Mouse (Mus musculus): Measurements from ENCODE around the gene Rilp. TPM values are rescaled to one million over a fixed set of nuclear protein-coding genes. Genes with fewer than 3 reads are reported as not detected.

Rilp gene
- total RNA-seq, 2 experiments from 2014 or later, result 1.8 to 1.9 TPM

DNA sequence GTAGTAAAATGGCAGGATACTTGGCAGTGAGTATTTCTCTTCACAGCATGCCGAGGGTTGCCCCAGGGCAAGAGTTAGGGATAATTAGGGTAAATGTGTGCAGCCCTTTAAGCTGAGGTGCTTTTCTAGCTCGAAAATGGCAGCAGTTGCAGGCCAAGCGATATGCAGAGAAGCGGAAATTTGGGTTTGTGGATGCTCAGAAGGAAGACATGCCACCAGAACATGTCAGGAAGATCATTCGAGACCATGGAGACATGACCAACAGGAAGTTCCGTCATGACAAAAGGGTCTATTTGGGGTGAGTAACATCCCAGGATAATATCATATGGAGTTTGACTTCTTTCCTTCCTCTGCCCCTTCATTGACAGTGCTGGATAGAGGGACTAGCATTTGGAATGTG lies 22.4 kb upstream of the Rilp start:
- no peak for DNase-seq
- intact Hi-C loops (cut with DNase I), result no loop called here

DNA sequence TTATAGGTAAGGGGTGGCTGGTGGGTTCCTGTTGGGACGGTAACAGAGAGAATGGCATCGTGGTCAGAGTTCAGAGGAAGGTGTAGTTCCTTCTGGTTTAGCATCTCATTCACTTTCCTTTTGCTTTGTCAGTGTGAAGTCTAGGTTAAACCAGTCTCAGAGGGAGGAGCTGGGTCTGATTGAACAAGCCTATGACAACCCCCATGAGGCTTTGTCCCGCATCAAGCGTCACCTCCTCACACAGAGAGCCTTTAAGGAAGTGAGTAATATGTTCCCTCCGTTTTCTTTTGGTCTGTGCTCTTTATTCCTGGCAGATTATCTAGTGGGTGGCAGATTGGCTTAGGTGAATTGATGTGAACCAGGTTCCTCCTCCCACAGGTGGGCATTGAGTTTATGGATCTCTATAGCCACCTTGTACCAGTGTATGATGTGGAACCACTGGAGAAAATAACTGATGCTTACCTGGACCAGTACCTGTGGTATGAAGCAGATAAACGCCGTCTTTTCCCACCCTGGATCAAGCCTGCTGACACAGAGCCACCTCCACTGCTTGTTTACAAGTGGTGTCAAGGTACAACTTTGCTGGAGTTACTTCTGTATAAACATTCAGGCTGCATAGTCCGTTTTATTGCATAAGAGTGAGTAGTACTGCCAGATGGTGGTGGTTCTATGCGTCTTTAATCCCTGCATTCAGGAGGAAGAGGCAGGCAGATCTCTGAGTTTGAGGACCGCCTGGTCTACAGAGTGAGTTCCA lies 15.4 kb upstream of the Rilp start:
- DNase-seq, result no peak
- intact Hi-C loops (cut with DNase I), result no loop called here

DNA sequence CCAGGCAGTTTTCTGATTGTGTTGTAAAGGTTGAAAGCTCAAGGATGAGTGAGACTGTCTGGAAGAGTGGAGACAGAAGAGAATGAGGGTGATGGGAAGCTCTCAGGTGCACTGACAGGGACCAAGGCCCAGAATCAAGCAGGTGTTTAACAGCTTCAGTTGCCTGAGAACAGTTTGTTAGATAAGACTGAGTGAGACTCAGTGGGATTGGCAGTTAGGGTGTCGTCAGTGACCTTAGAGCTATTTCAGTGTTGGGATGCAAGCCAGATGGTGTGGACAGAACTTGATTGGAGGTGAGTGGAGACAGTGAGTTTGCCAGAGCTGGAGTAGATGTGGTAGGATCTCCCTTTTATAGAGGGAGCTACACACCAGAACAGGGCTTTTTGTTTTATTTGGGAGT lies 11.8 kb upstream of the Rilp start:
- intact Hi-C loops (cut with DNase I), result no loop called here
- no peak for DNase-seq

DNA sequence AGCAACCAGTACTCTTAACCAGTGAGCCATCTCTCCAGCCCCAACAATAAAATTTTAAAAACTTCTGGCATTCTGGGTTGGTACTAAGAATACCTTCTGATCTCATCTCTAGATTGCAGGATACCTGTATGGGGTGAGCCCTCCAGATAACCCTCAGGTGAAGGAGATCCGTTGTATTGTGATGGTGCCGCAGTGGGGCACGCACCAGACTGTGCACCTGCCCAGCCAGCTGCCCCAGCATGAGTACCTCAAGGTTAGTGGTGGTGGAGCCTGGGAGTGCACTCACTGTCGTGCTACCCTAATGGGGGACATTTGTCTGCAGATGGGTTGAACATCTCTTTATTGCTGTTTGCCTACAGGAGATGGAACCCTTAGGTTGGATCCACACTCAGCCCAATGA lies 1.7 kb upstream of the Rilp start:
- intact Hi-C loops (cut with DNase I), result no loop called here
- DNase-seq, result no peak

DNA sequence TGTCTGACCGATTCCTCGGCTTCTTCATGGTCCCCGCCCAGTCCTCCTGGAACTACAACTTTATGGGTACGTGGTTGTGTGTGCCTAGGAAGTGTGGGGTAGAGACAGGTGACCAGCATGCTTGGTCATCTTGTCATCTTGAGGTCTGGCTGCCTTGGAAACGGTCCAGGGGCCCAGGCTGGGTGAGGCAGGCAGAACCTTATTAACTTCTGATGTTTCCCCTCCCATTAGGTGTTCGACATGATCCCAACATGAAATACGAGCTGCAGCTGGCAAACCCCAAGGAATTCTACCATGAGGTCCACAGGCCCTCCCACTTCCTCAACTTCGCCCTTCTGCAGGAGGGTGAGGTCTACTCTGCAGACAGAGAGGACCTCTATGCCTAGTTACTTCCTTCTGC lies 990 bp upstream of the Rilp start:
- intact Hi-C loops (cut with DNase I), result no loop called here
- DNase-seq, result no peak

DNA sequence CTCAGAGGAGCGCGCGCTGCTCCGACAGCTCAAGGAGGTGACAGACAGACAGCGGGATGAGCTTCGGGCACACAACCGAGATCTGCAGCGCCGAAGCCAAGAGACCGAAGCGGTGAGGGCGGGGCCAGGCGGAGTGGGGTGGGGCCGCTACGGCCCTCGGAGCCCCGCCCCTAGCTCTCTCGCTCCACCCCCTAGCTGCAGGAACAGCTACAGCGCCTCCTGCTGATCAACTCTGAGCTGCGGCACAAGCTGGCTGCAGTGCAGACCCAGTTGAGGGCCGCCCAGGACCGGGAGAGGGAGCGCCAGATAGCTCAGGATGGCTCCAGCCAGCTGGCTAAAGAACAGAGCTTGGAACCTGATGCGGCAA lies 716 bp downstream of the Rilp start:
- intact Hi-C loops (cut with DNase I), result no loop called here
- peak; percentile 97 for DNase-seq

DNA sequence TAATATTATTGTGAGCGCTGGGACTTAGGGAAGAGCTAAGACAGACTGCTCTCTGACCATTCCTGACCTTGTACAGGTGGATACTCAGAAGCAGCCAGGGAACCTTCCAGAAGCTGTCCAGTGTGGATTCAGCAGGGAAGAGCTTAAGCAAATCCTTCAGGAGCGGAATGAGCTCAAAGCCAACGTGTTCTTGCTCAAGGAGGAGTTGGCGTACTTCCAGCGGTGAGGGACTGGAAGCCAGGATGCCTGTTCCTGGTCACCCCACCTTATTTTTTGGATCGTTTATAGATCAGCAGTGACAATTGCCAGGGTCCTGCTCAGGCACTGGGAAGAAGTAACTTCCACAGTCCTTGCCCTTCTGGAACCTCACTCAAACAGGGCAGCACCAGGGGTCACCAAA lies 1.3 kb downstream of the Rilp start:
- DNase-seq, result peak; percentile 46
- intact Hi-C loops (cut with DNase I), result no loop called here

DNA sequence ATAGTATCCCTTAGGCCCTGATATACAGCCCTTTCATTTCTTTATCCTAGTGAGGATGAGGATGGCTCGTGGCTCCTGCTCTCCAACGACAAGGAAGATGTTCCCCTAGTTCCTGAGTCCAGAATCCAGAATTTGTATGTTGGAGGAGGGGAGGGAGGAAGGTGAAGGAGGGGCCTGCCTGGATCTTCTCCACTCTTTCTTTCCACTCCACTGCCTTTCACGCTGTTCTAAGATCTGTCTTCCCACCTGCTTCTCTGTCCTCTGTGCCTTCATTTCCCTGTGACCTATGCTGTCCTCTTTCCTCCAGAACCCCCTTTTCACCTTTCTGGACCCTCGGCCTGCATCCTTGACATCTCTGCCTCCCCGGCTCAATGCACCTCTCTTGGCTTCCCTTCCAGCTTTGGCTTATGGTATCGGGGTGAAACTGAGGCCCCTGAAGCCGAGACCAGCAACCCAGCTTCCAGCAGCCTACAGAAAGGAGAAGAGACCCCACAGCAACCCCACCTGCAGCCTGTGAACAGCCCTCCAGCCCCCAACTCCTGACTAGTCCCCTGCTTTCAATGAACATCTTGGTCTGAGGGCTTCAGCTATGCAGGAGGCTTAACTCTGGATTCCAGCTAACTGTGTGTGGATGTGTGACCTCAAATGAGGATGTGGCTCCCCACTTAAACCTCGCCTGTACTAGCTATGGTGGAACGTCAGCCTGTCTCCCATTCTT lies 2.6 kb downstream of the Rilp start:
- intact Hi-C loops (cut with DNase I), result no loop called here
- DNase-seq, result no peak

DNA sequence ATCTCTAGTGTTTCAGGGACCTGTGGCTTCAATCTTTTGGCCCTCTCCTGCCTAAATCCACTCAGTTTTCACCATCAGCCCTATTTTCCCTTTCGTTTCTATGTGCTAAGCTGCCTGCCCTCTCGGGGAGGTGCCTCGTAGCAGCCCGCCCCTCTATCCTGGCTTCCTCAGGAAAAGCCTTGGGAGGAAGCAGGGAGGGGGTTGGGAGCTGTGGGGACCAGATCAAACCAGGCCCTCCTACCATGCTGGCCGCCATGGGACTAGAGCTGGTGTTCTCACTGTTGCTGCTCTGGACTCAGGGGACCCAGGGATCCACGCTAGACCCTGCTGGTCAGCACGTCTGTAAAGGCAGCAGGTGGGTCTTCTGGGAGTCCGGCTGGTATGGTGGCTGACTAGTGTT lies 3.4 kb downstream of the Rilp start, which contains the start of gene Scarf1:
Gene Scarf1, plus strand, starts transcription at position 205 of the 400 bp plus-strand sequence.
- no peak for DNase-seq
- intact Hi-C loops (cut with DNase I), result no loop called here

DNA sequence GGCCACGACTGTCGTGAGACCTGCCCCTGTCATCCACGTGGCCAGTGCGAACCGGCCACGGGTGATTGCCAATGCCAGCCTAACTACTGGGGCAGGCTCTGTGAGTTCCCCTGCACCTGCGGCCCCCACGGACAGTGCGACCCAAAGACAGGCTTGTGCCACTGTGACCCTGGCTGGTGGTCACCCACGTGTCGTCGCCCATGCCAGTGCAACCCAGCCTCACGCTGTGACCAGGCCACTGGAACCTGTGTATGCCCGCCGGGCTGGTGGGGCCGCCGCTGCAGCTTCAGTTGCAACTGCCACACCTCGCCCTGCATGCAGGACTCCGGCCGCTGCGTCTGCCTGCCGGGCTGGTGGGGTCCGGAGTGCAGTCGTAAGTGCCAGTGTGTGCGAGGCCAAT lies 5.3 kb downstream of the Rilp start:
- intact Hi-C loops (cut with DNase I), result no loop called here
- DNase-seq, result no peak

DNA sequence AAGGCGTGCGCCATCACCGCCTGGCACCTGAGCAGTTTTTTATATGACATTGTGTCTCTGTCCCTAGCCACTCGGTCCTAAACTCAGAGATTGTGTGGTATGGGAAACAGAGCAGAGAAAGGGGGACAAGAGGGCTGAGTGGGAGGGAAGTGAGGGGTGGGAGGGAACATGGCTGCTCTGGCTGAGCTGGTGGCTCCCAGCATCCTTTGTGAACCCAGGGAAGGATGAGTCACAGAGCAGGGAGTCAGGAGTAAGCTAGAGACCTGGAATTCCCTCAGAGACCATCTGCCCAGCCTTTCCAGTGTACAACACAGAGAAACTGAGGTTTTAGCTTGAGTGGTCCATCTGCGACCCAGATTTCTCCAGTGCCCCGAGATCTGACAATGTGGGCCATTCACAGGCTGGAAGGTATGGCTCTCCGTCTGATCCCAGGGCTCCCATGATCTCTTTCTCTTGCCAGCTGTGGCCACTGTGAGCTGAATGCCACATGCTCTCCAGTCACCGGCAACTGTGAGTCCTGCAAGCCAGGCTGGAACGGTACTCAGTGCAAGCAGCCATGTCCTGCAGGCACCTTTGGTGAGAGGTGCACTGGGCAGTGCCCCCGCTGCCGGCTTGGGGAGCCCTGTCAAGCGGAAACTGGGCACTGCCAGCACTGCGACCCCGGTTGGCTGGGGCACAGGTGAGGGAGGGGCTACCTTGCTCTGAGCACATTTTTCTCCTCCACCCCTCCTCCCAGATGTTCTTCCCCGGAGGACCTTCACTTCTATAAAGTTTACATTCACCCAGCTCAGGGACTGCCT lies 10.1 kb downstream of the Rilp start:
- intact Hi-C loops (cut with DNase I), result no loop called here
- DNase-seq, result no peak

DNA sequence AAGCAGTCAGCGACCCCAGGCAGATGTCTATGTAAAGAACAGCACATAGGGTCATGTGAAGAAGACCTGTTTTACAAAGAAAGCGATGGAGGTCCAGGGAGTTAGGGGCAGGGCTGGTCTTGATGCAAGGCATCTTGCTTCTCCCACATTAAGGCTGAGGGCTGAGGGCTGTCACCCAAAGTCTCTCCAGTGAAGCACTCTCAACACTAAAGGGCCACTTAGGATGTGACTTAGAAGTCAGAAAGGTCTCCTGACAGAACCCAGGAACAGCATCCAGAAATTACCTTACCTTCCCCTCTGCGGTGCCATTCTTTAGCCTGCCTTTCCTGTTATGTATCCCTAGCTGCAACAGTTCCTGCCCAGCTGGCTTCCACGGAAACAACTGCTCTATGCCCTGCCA lies 11.7 kb downstream of the Rilp start:
- DNase-seq, result no peak
- intact Hi-C loops (cut with DNase I), result no loop called here

DNA sequence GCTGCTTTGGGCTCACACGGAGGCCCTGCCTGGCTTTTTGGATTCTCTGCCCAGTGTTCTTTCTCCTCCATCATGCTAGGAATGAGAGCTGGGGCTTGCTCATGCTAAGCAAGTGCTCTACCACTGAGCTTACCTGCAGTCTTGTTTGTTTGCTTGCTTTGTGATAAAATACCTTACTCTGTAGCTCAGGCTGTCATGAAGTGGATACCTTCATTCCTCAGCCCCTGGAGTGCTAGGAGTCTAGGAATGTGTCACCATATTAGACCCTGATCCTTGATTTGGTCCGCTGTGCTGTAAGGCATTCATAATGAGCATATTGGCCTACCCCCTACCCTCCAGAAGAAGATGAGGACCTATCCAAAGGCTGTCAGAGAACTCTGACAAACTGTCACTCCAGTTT lies 12.9 kb downstream of the Rilp start:
- DNase-seq, result no peak
- intact Hi-C loops (cut with DNase I), result no loop called here

DNA sequence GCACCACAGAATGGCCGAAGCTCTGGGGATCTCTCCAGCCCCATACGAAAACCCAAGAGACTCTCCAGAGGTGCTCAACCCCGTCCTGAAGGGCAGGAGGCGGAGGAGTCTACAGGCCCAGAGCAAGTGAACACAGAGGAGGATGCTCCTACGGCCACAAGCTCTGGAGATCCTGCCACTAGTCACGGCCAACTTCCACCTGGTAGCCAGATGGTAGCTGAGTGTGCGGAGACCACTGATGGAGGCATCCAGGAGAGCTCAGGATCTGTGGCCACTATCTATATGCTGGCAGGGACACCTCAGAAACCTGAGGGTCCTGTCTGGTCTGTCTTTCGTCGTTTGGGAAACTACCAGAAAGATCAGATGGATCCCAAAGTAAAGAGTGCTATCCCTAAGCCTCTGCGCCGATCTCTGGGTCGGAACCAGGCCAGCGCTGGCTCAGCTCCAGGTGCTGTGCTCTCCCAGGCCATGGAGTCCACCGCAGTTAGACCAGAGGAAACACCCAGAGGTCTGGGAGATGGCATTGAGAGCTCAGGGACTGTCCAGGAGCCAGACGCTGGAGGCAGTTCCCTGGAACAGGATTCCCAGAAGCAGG lies 15.7 kb downstream of the Rilp start:
- intact Hi-C loops (cut with DNase I), result no loop called here
- DNase-seq, result no peak

DNA sequence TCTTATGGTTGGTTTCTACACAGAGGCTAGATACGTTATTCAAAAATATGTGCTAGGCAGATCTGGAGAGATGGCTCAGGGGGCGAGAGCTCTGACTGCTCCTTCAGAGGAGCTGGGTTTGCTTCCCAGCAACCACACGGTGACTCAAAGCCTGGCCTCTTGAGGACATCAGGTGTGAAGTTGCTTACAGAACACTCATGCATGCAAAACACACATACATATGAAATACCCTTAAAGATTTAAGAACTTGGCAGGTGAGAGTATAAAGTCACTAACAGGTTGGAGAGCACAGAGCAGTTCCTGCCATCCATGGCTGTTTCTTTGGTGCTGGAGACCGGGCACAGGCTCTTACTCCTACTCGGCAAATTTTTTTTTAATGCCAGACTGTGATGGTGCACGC lies 17.0 kb downstream of the Rilp start:
- no peak for DNase-seq
- intact Hi-C loops (cut with DNase I), result no loop called here

DNA sequence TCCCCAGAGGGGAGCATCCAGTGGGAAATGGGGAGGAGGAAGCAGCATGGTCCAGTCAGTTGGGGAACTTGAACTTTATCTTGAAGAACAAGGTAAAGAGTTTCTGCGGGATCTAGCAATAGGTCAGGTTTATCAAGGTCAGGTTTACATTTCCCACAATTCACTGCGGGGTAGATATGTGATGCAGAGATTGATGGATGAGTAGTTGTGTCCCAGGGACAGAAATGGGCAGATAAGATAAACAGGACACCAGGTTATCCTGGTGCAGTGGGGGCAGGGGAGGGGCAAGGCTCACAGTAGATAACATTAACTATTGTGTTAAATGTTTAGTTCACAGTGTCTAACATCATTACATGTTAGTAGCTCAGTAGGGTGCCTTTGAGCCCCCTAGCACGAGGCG lies 19.9 kb downstream of the Rilp start:
- DNase-seq, result no peak
- intact Hi-C loops (cut with DNase I), result loop anchor here (5.0 kb wide), 1 partner anchor 43 kb away; no protein-coding TSS in a partner anchor

DNA sequence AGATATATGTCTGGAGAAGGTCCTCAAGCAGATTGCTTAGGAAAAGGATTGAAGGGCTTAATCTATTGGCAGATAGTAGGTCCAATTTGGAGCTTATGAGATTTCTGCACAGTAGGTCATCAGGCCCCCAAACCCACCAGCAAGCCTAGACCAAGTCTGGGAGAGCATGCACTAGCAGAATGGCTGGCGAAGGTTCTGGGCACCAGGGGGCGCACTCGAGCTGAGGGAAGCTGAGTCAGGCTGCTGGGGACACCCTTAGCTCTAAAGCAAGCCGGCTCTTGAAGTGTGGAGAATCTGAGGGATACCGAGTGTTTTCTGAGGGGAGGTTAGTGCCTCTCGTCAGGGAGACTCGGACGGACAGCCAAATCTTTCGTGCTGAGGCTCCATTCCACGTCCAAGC lies 20.4 kb downstream of the Rilp start:
- DNase-seq, result peak; percentile 98
- intact Hi-C loops (cut with DNase I), result loop anchor here (5.0 kb wide), 1 partner anchor 42 kb away; no protein-coding TSS in a partner anchor

DNA sequence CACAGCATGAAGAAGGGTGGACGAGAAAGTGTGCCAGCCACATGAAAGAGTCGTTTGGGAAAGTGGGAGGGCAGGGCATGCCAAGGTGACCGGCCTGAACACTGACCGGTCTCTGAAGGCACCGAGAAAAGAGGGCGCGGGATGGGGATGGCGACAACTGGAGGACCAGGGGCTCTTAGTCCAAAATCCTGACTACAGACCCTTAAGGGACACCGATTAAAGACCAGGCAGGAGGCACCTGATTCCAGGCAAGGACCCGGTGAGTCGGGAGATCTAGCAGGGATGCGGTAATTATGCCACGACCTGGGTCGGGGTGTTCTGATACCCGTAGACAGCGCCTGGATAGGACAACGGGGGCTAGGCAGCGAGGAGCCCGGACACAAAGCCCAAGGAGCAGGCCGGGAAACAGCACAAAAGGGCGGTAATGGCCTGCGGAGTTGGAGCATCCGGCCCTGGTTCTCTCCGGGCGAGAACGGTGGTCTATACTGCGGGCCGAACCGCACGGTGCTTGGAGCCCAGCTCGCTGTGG lies 21.0 kb downstream of the Rilp start:
- DNase-seq, result no peak
- intact Hi-C loops (cut with DNase I), result loop anchor here (5.0 kb wide), 1 partner anchor 41 kb away; no protein-coding TSS in a partner anchor

DNA sequence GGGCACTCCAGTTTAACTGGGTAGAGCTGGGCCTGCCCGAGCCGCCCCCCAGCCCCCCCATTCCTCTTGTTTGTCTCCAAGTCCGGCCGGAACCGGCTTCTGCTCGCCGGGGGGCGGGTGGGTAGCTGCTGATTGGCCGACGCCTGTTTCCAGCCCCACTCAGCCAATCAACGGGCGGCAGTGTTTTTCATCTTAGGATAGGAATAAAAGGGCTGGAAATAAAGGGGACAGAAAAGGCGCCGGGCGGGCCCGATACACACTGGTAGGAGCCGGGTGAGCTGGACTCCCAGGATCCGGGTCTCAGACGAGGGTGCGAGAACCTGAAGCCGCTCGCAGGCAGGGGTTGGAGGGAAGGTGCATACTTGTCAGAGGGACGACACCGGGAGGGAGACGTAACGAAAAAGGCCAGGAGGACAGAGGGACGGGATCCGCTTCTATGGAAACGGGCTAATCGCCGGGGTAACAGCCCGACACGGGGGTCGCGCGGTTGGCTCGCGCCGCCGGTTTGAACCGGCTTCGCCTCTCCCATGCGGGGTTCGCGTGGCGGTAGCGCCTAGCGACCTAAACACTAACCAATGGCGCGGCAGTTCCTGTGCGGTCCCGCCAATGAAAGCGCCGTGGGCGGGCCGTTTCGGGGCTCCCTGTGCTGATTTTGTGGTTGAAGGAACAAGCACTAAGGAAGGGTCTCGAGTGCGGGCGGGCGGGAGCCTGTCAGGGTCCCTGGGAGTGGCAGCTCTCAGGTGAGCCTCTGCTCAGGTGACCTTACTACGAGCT lies 21.8 kb downstream of the Rilp start, which contains the start of gene Slc43a2:
Gene Slc43a2, plus strand, starts transcription at position 226 of the 774 bp plus-strand sequence.
- peak; percentile 99 for DNase-seq
- intact Hi-C loops (cut with DNase I), result loop anchor here (5.0 kb wide), 1 partner anchor 41 kb away; no protein-coding TSS in a partner anchor

Measured in left cerebral cortex, postnatal 4 days (tissue).